Mouse (Mus musculus) limb, embryonic 14.5 days (tissue): Measurements from ENCODE around the gene Mbnl3. TPM values are rescaled to one million over a fixed set of nuclear protein-coding genes. Genes with fewer than 3 reads are reported as not detected.

Source experiments
- ATAC-seq: fragments of 200-750 bp; cut with Nextera tagmentation; 2 replicates; pipeline ENCODE4 v1.8.0; 2017; ENCODE audit warnings: low read depth, moderate number of reproducible peaks, moderate TSS enrichment; ENCODE audit not compliant: low FRiP score
- DNase-seq: peaks from one replicate; pipeline ENCODE4 v3.0.0-alpha.2; 2015; ENCODE audit warnings: low spot score
- H3K27ac ChIP-seq: fragments of 300-500 bp; sonication (generic); replicated peaks from 2 replicates; pipeline ENCODE4 v1.5.1; 2014; ENCODE audit warnings: low read depth, mild to moderate bottlenecking, low read length, moderate library complexity, mixed read lengths
- H3K27me3 ChIP-seq: fragments of 300-500 bp; sonication (generic); 2 replicates; pipeline ENCODE4 v1.6.1; 2014; ENCODE audit warnings: low read length, mixed read lengths; ENCODE audit not compliant: control insufficient read depth, insufficient read depth
- H3K36me3 ChIP-seq: fragments of 300-500 bp; sonication (generic); 2 replicates; pipeline ENCODE4 v1.6.1; 2014; ENCODE audit warnings: mild to moderate bottlenecking, low read length, moderate library complexity, mixed read lengths; ENCODE audit not compliant: control insufficient read depth, insufficient read depth
- H3K4me1 ChIP-seq: fragments of 300-500 bp; sonication (generic); 2 replicates; pipeline ENCODE4 v1.6.1; 2014; ENCODE audit warnings: antibody characterized with exemption, low read length, mixed read lengths; ENCODE audit not compliant: control insufficient read depth, insufficient read depth
- H3K4me2 ChIP-seq: fragments of 300-500 bp; sonication (generic); replicated peaks from 2 replicates; pipeline ENCODE4 v1.6.1; 2014; ENCODE audit warnings: low read depth, mild to moderate bottlenecking, low read length, moderate library complexity; ENCODE audit not compliant: severe bottlenecking
- H3K4me3 ChIP-seq: fragments of 300-500 bp; sonication (generic); replicated peaks from 2 replicates; pipeline ENCODE4 v1.5.1; 2014; ENCODE audit warnings: low read length
- H3K9ac ChIP-seq: fragments of 300-500 bp; sonication (generic); 2 replicates; pipeline ENCODE4 v1.6.1; 2014; ENCODE audit warnings: mild to moderate bottlenecking, low read depth, low read length, moderate library complexity; ENCODE audit not compliant: severe bottlenecking
- H3K9me3 ChIP-seq: fragments of 300-500 bp; sonication (generic); 2 replicates; pipeline ENCODE4 v1.6.1; 2016; ENCODE audit warnings: low read length; ENCODE audit not compliant: control insufficient read depth
- POLR2A ChIP-seq: fragments of 200-500 bp; IDR thresholded peaks from 2 replicates; pipeline ENCODE4 v1.8.0; 2012; ENCODE audit warnings: inconsistent platforms, mild to moderate bottlenecking, moderate library complexity, borderline replicate concordance; ENCODE audit not compliant: insufficient read depth, insufficient read length; ENCODE audit errors: extremely low read depth
- WGBS: fragments of 180-500 bp; shearing (Covaris S2); extraction: QIAGEN DNeasy Blood & Tissue Kit; methylation state at CpG from one replicate; pipeline ENCODE4 v1.1.7; 2014; 5-methylcytosine and 5-hydroxymethylcytosine counted together
- polyA plus RNA-seq, 2 experiments: library from polyadenylated mRNA; depleted of rRNA in 1 of 2; stranded (reverse) in 1 of 2; unstranded in 1 of 2; fragments of >200 nt; fragmentation: Nextera tagmentation in 1 of 2; extraction: Ambion mirVana in 1 of 2; gene quantifications; 2 replicates each; pipeline versions ENCODE4 v1.2.1 to v1.2.3; 2012 to 2014

Mbnl3 gene
- polyA plus RNA-seq, 2 experiments = 10.7 to 19.1 TPM

- no peak overlapping the region for H3K4me2 ChIP-seq
- H3K9ac ChIP-seq = no peak overlapping the region
- no peak overlapping the region for H3K4me3 ChIP-seq
- no peak for ATAC-seq
- no peaks in the 10 kb centered on the region for H3K27me3 ChIP-seq
- H3K27ac ChIP-seq = no peak overlapping the region
- no peaks in the 10 kb centered on the region for H3K36me3 ChIP-seq
- 30% methylated on average over 4 of the region's 4 CpGs for WGBS
- no peaks in the 10 kb centered on the region for H3K9me3 ChIP-seq
- DNase-seq = no peak
- no peak for TF ChIP-seq POLR2A
- H3K4me1 ChIP-seq = no peaks in the 10 kb centered on the region
These were observed 60.0 kb downstream of the Mbnl3 start for GRCm38 (mm10) chrX:51146351-51146750.

DNA sequence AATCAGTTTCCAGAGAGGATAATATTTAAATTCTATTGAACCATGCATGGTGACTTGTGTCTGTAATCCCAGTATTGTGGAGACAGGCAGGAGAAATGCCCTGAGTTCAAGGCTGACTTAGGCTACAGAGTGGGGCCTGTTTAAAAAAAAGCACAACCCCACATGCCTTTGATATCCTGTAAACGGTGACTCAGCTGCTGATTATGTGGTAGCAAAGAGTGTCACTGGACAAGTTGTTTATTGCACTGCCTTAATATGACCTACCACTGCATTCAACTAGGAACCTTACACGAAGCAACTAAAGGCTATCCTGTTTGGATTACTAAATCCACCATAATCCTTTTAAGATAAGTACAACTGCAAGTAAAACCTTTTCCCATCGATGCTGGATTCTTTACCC lies 66.3 kb downstream of the Mbnl3 start:
- H3K27me3 ChIP-seq = no peaks in the 10 kb centered on the region
- H3K4me2 ChIP-seq = no peak overlapping the region
- TF ChIP-seq POLR2A = no peak
- no peaks in the 10 kb centered on the region for H3K9me3 ChIP-seq
- H3K27ac ChIP-seq = no peak overlapping the region
- no peaks in the 10 kb centered on the region for H3K4me1 ChIP-seq
- no peaks in the 10 kb centered on the region for H3K36me3 ChIP-seq
- DNase-seq (no peak), ATAC-seq (no peak)
- H3K9ac ChIP-seq = no peak overlapping the region
- WGBS = 29% methylated on average over 3 of the region's 3 CpGs
- no peak overlapping the region for H3K4me3 ChIP-seq

GRCm38 (mm10) chrX:51131325-51131724 lies 75.0 kb downstream of the Mbnl3 start:
- Histone ChIP-seq H3K9me3 (no peaks in the 10 kb centered on the region), H3K9ac (no peak overlapping the region), H3K36me3 (no peaks in the 10 kb centered on the region), H3K27me3 (no peaks in the 10 kb centered on the region), H3K4me3 (no peak overlapping the region), H3K27ac (no peak overlapping the region), H3K4me1 (no peaks in the 10 kb centered on the region), H3K4me2 (no peak overlapping the region)
- no peak for TF ChIP-seq POLR2A
- WGBS = 81% methylated on average over 3 of the region's 3 CpGs
- DNase-seq (no peak), ATAC-seq (no peak)

- no peak for ATAC-seq
- no peaks in the 10 kb centered on the region for H3K27me3 ChIP-seq
- H3K9me3 ChIP-seq = no peaks in the 10 kb centered on the region
- no peaks in the 10 kb centered on the region for H3K36me3 ChIP-seq
- no peak overlapping the region for H3K4me2 ChIP-seq
- TF ChIP-seq POLR2A = no peak
- H3K9ac ChIP-seq = no peak overlapping the region
- no peak for DNase-seq
- no peaks in the 10 kb centered on the region for H3K4me1 ChIP-seq
- H3K4me3 ChIP-seq = no peak overlapping the region
- WGBS = 77% methylated on average over 4 of the region's 4 CpGs
- no peak overlapping the region for H3K27ac ChIP-seq
These were observed 103.6 kb downstream of the Mbnl3 start for GRCm38 (mm10) chrX:51102748-51103147.

DNA sequence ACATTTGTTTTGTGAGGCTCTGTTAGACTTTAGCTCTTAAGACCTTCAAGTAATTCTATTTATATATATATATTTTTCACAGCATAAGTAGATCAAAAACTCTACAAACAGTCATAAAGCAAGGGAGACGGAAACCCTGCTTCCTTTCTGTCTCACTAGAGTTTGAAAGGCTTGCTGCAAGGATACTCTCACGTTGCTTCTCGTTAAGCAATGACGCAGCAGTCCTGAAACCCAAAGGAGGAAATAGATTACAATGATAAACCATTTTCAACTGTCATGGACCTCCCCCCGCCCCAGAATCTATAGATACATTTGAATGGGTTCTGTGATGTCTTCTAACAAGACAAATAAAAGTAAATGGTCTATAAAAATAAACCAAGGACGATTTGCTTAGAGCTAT lies 121.4 kb downstream of the Mbnl3 start:
- DNase-seq (no peak), ATAC-seq (no peak)
- Histone ChIP-seq H3K36me3 (no peaks in the 10 kb centered on the region), H3K9ac (no peak overlapping the region), H3K27me3 (no peaks in the 10 kb centered on the region), H3K27ac (no peak overlapping the region), H3K9me3 (no peaks in the 10 kb centered on the region), H3K4me3 (no peak overlapping the region), H3K4me2 (no peak overlapping the region), H3K4me1 (no peaks in the 10 kb centered on the region)
- WGBS = 64% methylated on average over 6 of the region's 6 CpGs
- TF ChIP-seq POLR2A = no peak

GRCm38 (mm10) chrX:51084211-51084610 lies 122.1 kb downstream of the Mbnl3 start:
- 50% methylated on average over 1 of the region's 1 CpGs for WGBS
- no peaks in the 10 kb centered on the region for H3K9me3 ChIP-seq
- no peaks in the 10 kb centered on the region for H3K36me3 ChIP-seq
- no peak for ATAC-seq
- no peak overlapping the region for H3K4me3 ChIP-seq
- DNase-seq = no peak
- H3K27me3 ChIP-seq = no peaks in the 10 kb centered on the region
- H3K4me2 ChIP-seq = no peak overlapping the region
- H3K27ac ChIP-seq = no peak overlapping the region
- TF ChIP-seq POLR2A = no peak
- no peak overlapping the region for H3K9ac ChIP-seq
- no peaks in the 10 kb centered on the region for H3K4me1 ChIP-seq
